Mouse (Mus musculus) CH12.LX (cell line): Measurements from ENCODE around the gene Sec14l1. TPM values are rescaled to one million over a fixed set of nuclear protein-coding genes. Genes with fewer than 3 reads are reported as not detected.

Experiments
- DNase-seq: peaks from one replicate; pipeline ENCODE4 v3.0.0-alpha.2; 2013; ENCODE audit errors: extremely low read depth
- H3K27ac ChIP-seq: 2 replicates; pipeline ENCODE4 v1.5.1; 2012; ENCODE audit warnings: low read depth, mild to moderate bottlenecking, control low read depth, moderate library complexity; ENCODE audit not compliant: insufficient read depth
- H3K27me3 ChIP-seq: replicated peaks from 2 replicates; pipeline ENCODE3; 2012; ENCODE audit warnings: inconsistent platforms
- H3K36me3 ChIP-seq, 2 experiments: replicated peaks in 1 of 2; 2 replicates each; pipeline versions ENCODE3 to v1.6.1; 2012; ENCODE audit warnings: inconsistent platforms in 1 of 2, low read length in 1 of 2, mild to moderate bottlenecking in 1 of 2, mixed read lengths in 1 of 2, moderate library complexity in 1 of 2; ENCODE audit not compliant: control insufficient read depth in 1 of 2, insufficient read depth in 1 of 2
- H3K4me1 ChIP-seq, 2 experiments: 2 replicates each; pipeline ENCODE4 v1.6.1; 2012; ENCODE audit warnings: inconsistent platforms in 1 of 2, moderate library complexity in 1 of 2; ENCODE audit not compliant: insufficient read depth in 2 of 2, control insufficient read depth in 1 of 2
- H3K4me2 ChIP-seq: 2 replicates; pipeline ENCODE4 v1.6.1; 2012; ENCODE audit warnings: low read depth, mild to moderate bottlenecking, control low read depth; ENCODE audit not compliant: poor library complexity, insufficient read depth, severe bottlenecking
- H3K4me3 ChIP-seq, 3 experiments: fragments of 150-350 bp in 1 of 3; sonication (generic) in 1 of 3; replicated peaks in 1 of 3; 2 replicates each; pipeline versions ENCODE3 to v1.5.1; 2011 to 2012; ENCODE audit warnings: low read depth in 2 of 3, low read length in 2 of 3, mild to moderate bottlenecking in 2 of 3, moderate library complexity in 2 of 3, control low read depth in 1 of 3, improper control_type of control experiment in 1 of 3, inconsistent platforms in 1 of 3, mixed read lengths in 1 of 3; ENCODE audit not compliant: poor library complexity in 1 of 3
- H3K79me2 ChIP-seq: replicated peaks from 2 replicates; pipeline ENCODE4 v1.6.1; 2012; ENCODE audit warnings: mild to moderate bottlenecking, moderate library complexity; ENCODE audit not compliant: control insufficient read depth, poor library complexity, insufficient read depth, severe bottlenecking; ENCODE audit errors: extremely low read depth
- H3K9ac ChIP-seq: 2 replicates; pipeline ENCODE4 v1.6.1; 2012; ENCODE audit warnings: low read depth, mild to moderate bottlenecking, control low read depth, moderate library complexity; ENCODE audit not compliant: insufficient read depth
- H3K9me3 ChIP-seq: replicated peaks from 2 replicates; pipeline ENCODE3; 2012; ENCODE audit warnings: low read length, inconsistent platforms, mixed read lengths
- BHLHE40 ChIP-seq: IDR thresholded peaks from 2 replicates; pipeline ENCODE4 v1.6.1; 2011; ENCODE audit warnings: mild to moderate bottlenecking, low read depth, low read length, improper control_type of control experiment
- CHD1 ChIP-seq: IDR thresholded peaks from 2 replicates; pipeline ENCODE4 v1.6.1; 2012; ENCODE audit warnings: low read depth, low read length, improper control_type of control experiment, inconsistent platforms
- CHD2 ChIP-seq: IDR thresholded peaks from 2 replicates; pipeline ENCODE4 v1.6.1; 2011; ENCODE audit warnings: low read length, improper control_type of control experiment
- CTCF ChIP-seq, 2 experiments: IDR thresholded peaks in 1 of 2; conservative IDR thresholded peaks in 1 of 2; 2 replicates each; pipeline ENCODE4 v1.5.1; 2011 to 2012; ENCODE audit warnings: low read depth in 2 of 2, low read length in 2 of 2, improper control_type of control experiment in 1 of 2, inconsistent platforms in 1 of 2, mild to moderate bottlenecking in 1 of 2, moderate library complexity in 1 of 2
- E2F4 ChIP-seq: IDR thresholded peaks from 2 replicates; pipeline ENCODE4 v1.6.1; 2011; ENCODE audit warnings: low read depth, low read length, improper control_type of control experiment; ENCODE audit not compliant: insufficient replicate concordance
- ETS1 ChIP-seq: conservative IDR thresholded peaks from 2 replicates; pipeline ENCODE4 v1.6.1; 2012; ENCODE audit warnings: low read depth, mild to moderate bottlenecking, inconsistent platforms, low read length, improper control_type of control experiment, moderate library complexity
- HCFC1 ChIP-seq: IDR thresholded peaks from 2 replicates; pipeline ENCODE4 v1.6.1; 2012; ENCODE audit warnings: low read depth, mild to moderate bottlenecking, inconsistent platforms, low read length, improper control_type of control experiment
- JUN ChIP-seq: IDR thresholded peaks from 2 replicates; pipeline ENCODE4 v1.6.1; 2011; ENCODE audit warnings: low read depth, mild to moderate bottlenecking, low read length, improper control_type of control experiment, moderate library complexity; ENCODE audit not compliant: insufficient read depth
- MAFK ChIP-seq: IDR thresholded peaks from 2 replicates; pipeline ENCODE4 v1.6.1; 2011; ENCODE audit warnings: low read length, improper control_type of control experiment; ENCODE audit not compliant: insufficient replicate concordance
- MXI1 ChIP-seq: IDR thresholded peaks from 2 replicates; pipeline ENCODE4 v1.6.1; 2011; ENCODE audit warnings: mild to moderate bottlenecking, low read depth, low read length, improper control_type of control experiment
- NELFE ChIP-seq: IDR thresholded peaks from 2 replicates; pipeline ENCODE4 v1.6.1; 2011; ENCODE audit warnings: low read depth, low read length, improper control_type of control experiment
- NRF1 ChIP-seq: IDR thresholded peaks from 2 replicates; pipeline ENCODE4 v1.6.1; 2014; ENCODE audit warnings: low read depth, mild to moderate bottlenecking, inconsistent platforms, low read length, improper control_type of control experiment, moderate library complexity
- RCOR1 ChIP-seq: conservative IDR thresholded peaks from 2 replicates; pipeline ENCODE4 v1.6.1; 2012; ENCODE audit warnings: low read depth, mild to moderate bottlenecking, inconsistent platforms, low read length, improper control_type of control experiment
- TBP ChIP-seq: conservative IDR thresholded peaks from 2 replicates; pipeline ENCODE4 v1.6.1; 2011; ENCODE audit warnings: low read depth, low read length, improper control_type of control experiment
- TCF12 ChIP-seq: IDR thresholded peaks from 2 replicates; pipeline ENCODE4 v1.6.1; 2014; ENCODE audit warnings: low read depth, mild to moderate bottlenecking, inconsistent platforms, low read length, improper control_type of control experiment
- ZC3H11A ChIP-seq: IDR thresholded peaks from 2 replicates; pipeline ENCODE4 v1.6.1; 2012; ENCODE audit warnings: low read depth, mild to moderate bottlenecking, inconsistent platforms, low read length, improper control_type of control experiment
- ZKSCAN1 ChIP-seq: IDR thresholded peaks from 2 replicates; pipeline ENCODE4 v1.6.1; 2012; ENCODE audit warnings: low read depth, inconsistent platforms, low read length, improper control_type of control experiment, borderline replicate concordance
- ZNF384 ChIP-seq: IDR thresholded peaks from 2 replicates; pipeline ENCODE4 v1.6.1; 2012; ENCODE audit warnings: low read depth, low read length, improper control_type of control experiment, inconsistent platforms
- dilution Hi-C: fragments of 300-500 bp; cut with MboI; formaldehyde crosslinking; loops from 2 replicates; pipeline ENCODE4 v1.14.3; 2020; ENCODE audit warnings: low sequenced_read_pairs; ENCODE audit not compliant: extremely low pct_unique_long_range_greater_than_20kb, extremely low pct_ligation_motif_present
- in situ Hi-C: fragments of 300-500 bp; cut with MboI; formaldehyde crosslinking; loops from 3 replicates; pipeline ENCODE4 v1.14.3; 2019; ENCODE audit warnings: low sequenced_read_pairs, low pct_ligation_motif_present, low pct_unique_long_range_greater_than_20kb, mixed read lengths
- polyA plus RNA-seq: library from polyadenylated mRNA; unstranded; fragments of >175 nt; gene quantifications from 2 replicates; pipeline ENCODE4 v1.2.1, GENCODE M21; 2012; ENCODE audit warnings: low read depth; ENCODE audit not compliant: insufficient read length
- total RNA-seq, 2 experiments: library from RNA; depleted of rRNA; stranded (reverse); fragments of 300-350 nt in 1 of 2; fragments of >200 nt in 1 of 2; gene quantifications; 2 replicates each; pipeline ENCODE4 v1.2.3; 2012 to 2014

Gene Sec14l1
- total and polyA plus RNA-seq, 3 experiments: 18.5 to 28.2 (median 21.5) TPM

DNA sequence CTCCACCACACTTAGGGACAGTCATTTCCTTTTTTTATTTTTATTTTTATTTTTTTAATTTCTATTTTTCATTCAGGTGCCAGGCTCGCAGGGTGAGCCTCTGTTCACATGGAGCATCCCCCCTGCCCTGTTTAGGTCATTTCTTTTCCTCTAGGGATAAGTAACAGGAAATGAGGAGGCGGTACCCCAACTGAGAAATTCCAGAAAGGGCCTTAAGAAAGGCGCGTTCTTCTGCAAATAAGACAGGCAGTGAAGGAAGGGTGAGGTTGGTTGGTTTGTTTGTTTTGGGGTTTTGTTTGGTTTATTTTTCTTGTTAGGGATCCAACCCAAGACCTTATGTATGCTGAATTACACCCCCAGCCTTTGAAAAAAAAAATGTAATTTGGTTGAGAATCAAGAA lies 23.6 kb upstream of the Sec14l1 start:
- Histone ChIP-seq H3K27ac (no peak overlapping the region), H3K4me2 (no peak overlapping the region), H3K9ac (no peak overlapping the region), H3K4me1 (peaks cover 19 to 58% of the 10 kb centered on the region in 2 experiments), H3K9me3 (no peaks in the 10 kb centered on the region), H3K4me3 (no peak overlapping the region), H3K79me2 (no peaks in the 10 kb centered on the region), H3K36me3 (peaks cover 0 to 3% of the 10 kb centered on the region in 2 experiments), H3K27me3 (peaks cover 26% of the 10 kb centered on the region)
- DNase-seq: no peak
- in situ Hi-C loops: no loop called here
- dilution Hi-C loops: no loop called here
- TF ChIP-seq NRF1: no peak
- TF ChIP-seq MXI1: no peak
- no peak for TF ChIP-seq MAFK
- no peak for TF ChIP-seq ZC3H11A
- no peak for TF ChIP-seq HCFC1
- no peak for TF ChIP-seq NELFE
- TF ChIP-seq TBP: no peak
- TF ChIP-seq RCOR1: no peak
- no peak for TF ChIP-seq CHD2
- TF ChIP-seq BHLHE40: no peak
- no peak for TF ChIP-seq E2F4
- TF ChIP-seq JUN: no peak
- no peak for TF ChIP-seq ZKSCAN1
- no peak for TF ChIP-seq CHD1

DNA sequence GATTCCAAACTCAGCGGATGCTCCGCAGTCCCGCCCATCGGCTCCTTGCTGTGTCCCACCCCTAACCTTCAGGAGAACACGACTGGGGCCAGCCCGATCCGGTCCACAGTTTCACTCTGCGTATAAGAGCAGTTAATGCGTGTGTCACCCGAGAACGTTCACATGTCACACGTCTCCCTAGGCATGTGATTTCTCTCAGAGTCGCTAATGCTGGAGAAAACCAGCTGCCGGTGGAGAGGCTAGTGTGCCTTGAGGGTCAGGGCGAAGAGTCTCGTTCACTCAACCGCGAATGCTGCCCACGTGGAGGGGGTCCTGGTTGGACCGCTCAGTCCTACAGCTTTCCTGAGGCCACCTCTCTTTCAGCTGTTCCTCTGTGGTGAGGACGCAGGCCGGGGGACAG lies 23.1 kb upstream of the Sec14l1 start:
- 0 out of 2 replicates have a peak overlapping the region, but pooled peaks have one; percentile 7 for H3K9ac ChIP-seq
- H3K4me1 ChIP-seq: peaks cover 19 to 58% of the 10 kb centered on the region in 2 experiments
- peaks cover 30% of the 10 kb centered on the region for H3K27me3 ChIP-seq
- H3K9me3 ChIP-seq: no peaks in the 10 kb centered on the region
- in situ Hi-C loops: no loop called here
- TF ChIP-seq HCFC1 (no peak), BHLHE40 (peak; percentile 72), CTCF (conservative IDR thresholded peaks at IDR 0.05 in 1 of 2, IDR thresholded peaks at IDR 0.05 in 1 of 2; ENCODE audit: low read depth in 2 of 2, low read length in 2 of 2) (no peak), ETS1 (peak; percentile 43; the same call in 1 of the 2 replicates), ZNF384 (no peak), TCF12 (peak; percentile 51; the same call in 1 of the 2 replicates)
- DNase-seq: no peak
- H3K79me2 ChIP-seq: no peaks in the 10 kb centered on the region
- peaks cover 0 to 3% of the 10 kb centered on the region in 2 experiments for H3K36me3 ChIP-seq
- no peak overlapping the region for H3K27ac ChIP-seq
- H3K4me2 ChIP-seq: peak overlapping the region; percentile 77; the same call in 1 of the 2 replicates
- dilution Hi-C loops: no loop called here
- H3K4me3 ChIP-seq: no peak overlapping the region
